Mouse (Mus musculus) liver (tissue): ENCODE data around the gene Arap1.

Experiments used
- DNase-seq: peaks from one replicate; pipeline ENCODE4 v3.0.0-alpha.2; 2020; ENCODE audit warnings: mixed read lengths

The Arap1 gene

GRCm38 (mm10) chr7:101327786-101328185, 20.1 kb upstream of the Arap1 start:
- DNase-seq: no peak

GRCm38 (mm10) chr7:101328621-101329158, 19.2 kb upstream of the Arap1 start:
- no peak for DNase-seq

- no peak for DNase-seq
Observed at GRCm38 (mm10) chr7:101329606-101330005, 18.3 kb upstream of the Arap1 start.

- DNase-seq: no peak
Observed at GRCm38 (mm10) chr7:101330074-101330840, 17.6 kb upstream of the Arap1 start.

- DNase-seq: no peak
Observed at GRCm38 (mm10) chr7:101330841-101331173, 17.1 kb upstream of the Arap1 start.

GRCm38 (mm10) chr7:101332045-101332831, 15.6 kb upstream of the Arap1 start:
- no peak for DNase-seq

- DNase-seq: no peak
Observed at GRCm38 (mm10) chr7:101335228-101335627, 12.6 kb upstream of the Arap1 start.

GRCm38 (mm10) chr7:101336686-101337085, 11.2 kb upstream of the Arap1 start:
- DNase-seq: no peak

- DNase-seq: no peak
Observed at GRCm38 (mm10) chr7:101337401-101337800, 10.5 kb upstream of the Arap1 start.

GRCm38 (mm10) chr7:101341405-101341804, 6.5 kb upstream of the Arap1 start:
- no peak for DNase-seq

- no peak for DNase-seq
Observed at GRCm38 (mm10) chr7:101343135-101343534, 4.7 kb upstream of the Arap1 start.

GRCm38 (mm10) chr7:101344892-101345291, 3.0 kb upstream of the Arap1 start:
- no peak for DNase-seq

GRCm38 (mm10) chr7:101346991-101347390, 876 bp upstream of the Arap1 start:
- DNase-seq: no peak

- no peak for DNase-seq
Observed at GRCm38 (mm10) chr7:101348312-101348711, 445 bp downstream of the Arap1 start.

GRCm38 (mm10) chr7:101349861-101350260, 2.0 kb downstream of the Arap1 start:
- no peak for DNase-seq

- no peak for DNase-seq
Observed at GRCm38 (mm10) chr7:101352404-101352803, 4.5 kb downstream of the Arap1 start.

- peak; percentile 51 for DNase-seq
Observed at GRCm38 (mm10) chr7:101354423-101354822, 6.6 kb downstream of the Arap1 start.

GRCm38 (mm10) chr7:101355551-101356100, 7.8 kb downstream of the Arap1 start:
- DNase-seq: no peak

- no peak for DNase-seq
Observed at GRCm38 (mm10) chr7:101356868-101357267, 9.0 kb downstream of the Arap1 start.

- no peak for DNase-seq
Observed at GRCm38 (mm10) chr7:101360406-101360805, 12.5 kb downstream of the Arap1 start.

GRCm38 (mm10) chr7:101361021-101361420, 13.2 kb downstream of the Arap1 start:
- no peak for DNase-seq

GRCm38 (mm10) chr7:101361767-101362166, 13.9 kb downstream of the Arap1 start:
- DNase-seq: no peak

GRCm38 (mm10) chr7:101362791-101363191, 14.9 kb downstream of the Arap1 start:
- peak; percentile 43 for DNase-seq

GRCm38 (mm10) chr7:101363914-101364313, 16.0 kb downstream of the Arap1 start:
- no peak for DNase-seq
